Mouse (Mus musculus) intestine, embryonic 15.5 days (tissue): ENCODE results near the gene Ly6g5c. TPM values are rescaled to one million over a fixed set of nuclear protein-coding genes. Genes with fewer than 3 reads are reported as not detected.

Experiments
- ATAC-seq: fragments of 200-750 bp; cut with Nextera tagmentation; 2 replicates; pipeline ENCODE4 v1.8.0; 2017; ENCODE audit warnings: moderate TSS enrichment, moderate library complexity
- H3K27ac ChIP-seq: fragments of 300-500 bp; sonication (generic); 2 replicates; pipeline ENCODE4 v1.5.1; 2015; ENCODE audit warnings: mild to moderate bottlenecking, inconsistent platforms
- H3K27me3 ChIP-seq: fragments of 300-500 bp; sonication (generic); replicated peaks from 2 replicates; pipeline ENCODE4 v1.6.1; 2015; ENCODE audit warnings: inconsistent platforms
- H3K36me3 ChIP-seq: fragments of 300-500 bp; sonication (generic); 2 replicates; pipeline ENCODE4 v1.6.1; 2015; ENCODE audit warnings: inconsistent platforms
- H3K4me1 ChIP-seq: fragments of 300-500 bp; sonication (generic); replicated peaks from 2 replicates; pipeline ENCODE4 v1.6.1; 2015; ENCODE audit warnings: inconsistent platforms
- H3K4me2 ChIP-seq: fragments of 300-500 bp; sonication (generic); replicated peaks from 2 replicates; pipeline ENCODE4 v1.6.1; 2015; ENCODE audit warnings: mild to moderate bottlenecking, inconsistent platforms
- H3K4me3 ChIP-seq: fragments of 300-500 bp; sonication (generic); replicated peaks from 2 replicates; pipeline ENCODE4 v1.5.1; 2015; ENCODE audit warnings: inconsistent platforms
- H3K9ac ChIP-seq: fragments of 300-500 bp; sonication (generic); 2 replicates; pipeline ENCODE4 v1.6.1; 2015; ENCODE audit warnings: inconsistent platforms
- H3K9me3 ChIP-seq: fragments of 300-500 bp; sonication (generic); 2 replicates; pipeline ENCODE4 v1.6.1; 2016; ENCODE audit warnings: inconsistent platforms
- WGBS: fragments of 180-500 bp; shearing (Covaris S2); methylation state at CpG from one replicate; pipeline ENCODE4 v1.1.7; 2015; 5-methylcytosine and 5-hydroxymethylcytosine counted together
- polyA plus RNA-seq: library from polyadenylated mRNA; unstranded; fragments of >200 nt; fragmentation: Nextera tagmentation; extraction: Ambion mirVana; gene quantifications from 2 replicates; pipeline ENCODE4 v1.2.1, GENCODE M21; 2015

Gene Ly6g5c
- polyA plus RNA-seq, 1 experiment from 2014 or later = not detected

DNA sequence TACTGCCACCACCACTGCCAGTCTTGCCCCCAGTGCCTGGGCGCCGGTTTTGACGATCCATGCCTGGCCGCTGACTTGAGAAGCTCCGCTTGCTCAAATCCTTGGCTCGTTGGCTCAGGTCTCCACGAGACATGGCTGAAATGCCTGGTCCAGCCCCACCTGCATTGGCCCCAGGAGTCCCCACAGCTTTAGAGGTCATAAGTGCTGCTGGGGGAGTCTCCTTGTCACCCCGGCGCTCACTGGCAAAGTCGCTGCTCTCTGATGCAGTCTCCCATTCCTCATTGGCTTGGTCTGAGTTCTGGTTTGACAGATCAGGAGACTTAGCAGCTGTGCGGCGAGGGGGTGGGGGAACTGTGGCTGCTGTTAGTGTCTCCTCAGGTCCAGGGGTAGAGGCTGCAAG is 47.4 kb downstream of the Ly6g5c start:
- no peaks in the 10 kb centered on the region for H3K4me1 ChIP-seq
- 92% methylated on average over 12 of the region's 12 CpGs for WGBS
- H3K27me3 ChIP-seq = no peaks in the 10 kb centered on the region
- no peaks in the 10 kb centered on the region for H3K9me3 ChIP-seq
- H3K9ac ChIP-seq = no peak overlapping the region
- H3K27ac ChIP-seq = no peak overlapping the region
- H3K4me2 ChIP-seq = no peak overlapping the region
- H3K36me3 ChIP-seq = peaks cover 94% of the 10 kb centered on the region
- ATAC-seq = no peak
- no peak overlapping the region for H3K4me3 ChIP-seq

DNA sequence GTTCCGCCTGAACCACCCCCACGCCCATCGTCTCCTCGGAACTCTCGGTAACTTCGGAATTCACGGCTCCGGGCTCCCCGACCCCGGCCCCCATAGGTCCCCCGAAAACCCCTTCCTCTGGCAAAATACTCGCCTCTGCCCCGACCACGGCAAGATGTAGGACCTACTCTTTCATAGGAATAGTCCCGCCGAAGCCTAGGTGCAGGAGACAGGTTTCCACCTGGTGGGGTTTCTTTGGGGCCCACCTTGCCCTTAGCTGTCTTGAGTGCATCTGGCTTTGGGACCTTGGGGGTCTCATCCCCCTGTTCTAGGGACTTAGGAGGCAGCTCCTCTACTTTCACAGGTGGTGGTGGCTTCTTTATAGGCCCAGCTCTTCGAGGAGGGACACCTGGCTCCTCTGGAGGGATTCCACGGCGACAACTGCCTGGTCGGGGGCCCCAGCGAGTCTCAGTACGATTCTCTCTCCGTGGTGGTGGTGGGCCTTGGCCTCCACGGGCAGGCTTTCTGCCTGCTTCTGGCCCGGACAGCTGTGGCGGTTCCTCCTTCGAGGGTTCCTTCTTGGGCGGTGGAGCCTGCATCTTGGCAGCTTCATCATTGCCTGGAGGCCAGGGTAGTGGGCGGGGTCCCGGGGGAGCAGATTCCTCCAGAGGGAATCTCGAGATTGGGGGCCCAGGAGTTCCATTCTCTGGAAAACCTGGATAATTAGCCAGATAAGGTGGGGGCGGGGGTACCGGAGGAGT is 48.6 kb downstream of the Ly6g5c start:
- H3K9ac ChIP-seq = no peak overlapping the region
- H3K4me2 ChIP-seq = no peak overlapping the region
- WGBS = 89% methylated on average over 33 of the region's 33 CpGs
- no peak overlapping the region for H3K4me3 ChIP-seq
- H3K27ac ChIP-seq = no peak overlapping the region
- ATAC-seq = no peak
- H3K36me3 ChIP-seq = peaks cover 97% of the 10 kb centered on the region
- no peaks in the 10 kb centered on the region for H3K27me3 ChIP-seq
- no peaks in the 10 kb centered on the region for H3K4me1 ChIP-seq
- no peaks in the 10 kb centered on the region for H3K9me3 ChIP-seq

DNA sequence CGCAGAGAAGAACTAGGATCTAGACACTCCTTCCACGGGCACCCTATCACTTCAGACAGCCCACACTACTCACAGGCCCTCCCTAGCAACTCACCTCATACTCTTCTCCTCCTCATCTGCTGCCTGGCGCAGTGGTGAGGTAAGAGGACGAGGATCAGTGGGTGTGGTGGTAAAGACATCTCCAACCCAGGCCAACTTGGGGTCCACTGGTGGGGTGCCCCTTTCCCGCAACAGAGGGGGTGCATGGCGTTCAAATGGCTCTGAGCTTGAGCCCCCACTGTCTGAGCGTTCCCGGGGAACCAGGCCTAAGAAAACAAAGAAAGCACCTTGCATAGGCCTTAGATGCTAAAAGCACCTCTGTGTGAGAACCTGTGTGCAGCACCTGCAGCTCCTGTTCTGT is 49.2 kb downstream of the Ly6g5c start:
- WGBS = 92% methylated on average over 8 of the region's 8 CpGs
- peaks cover 4% of the 10 kb centered on the region for H3K4me1 ChIP-seq
- no peak overlapping the region for H3K9ac ChIP-seq
- peaks cover 97% of the 10 kb centered on the region for H3K36me3 ChIP-seq
- ATAC-seq = no peak
- no peak overlapping the region for H3K4me3 ChIP-seq
- H3K27ac ChIP-seq = no peak overlapping the region
- no peaks in the 10 kb centered on the region for H3K9me3 ChIP-seq
- no peak overlapping the region for H3K4me2 ChIP-seq
- no peaks in the 10 kb centered on the region for H3K27me3 ChIP-seq

DNA sequence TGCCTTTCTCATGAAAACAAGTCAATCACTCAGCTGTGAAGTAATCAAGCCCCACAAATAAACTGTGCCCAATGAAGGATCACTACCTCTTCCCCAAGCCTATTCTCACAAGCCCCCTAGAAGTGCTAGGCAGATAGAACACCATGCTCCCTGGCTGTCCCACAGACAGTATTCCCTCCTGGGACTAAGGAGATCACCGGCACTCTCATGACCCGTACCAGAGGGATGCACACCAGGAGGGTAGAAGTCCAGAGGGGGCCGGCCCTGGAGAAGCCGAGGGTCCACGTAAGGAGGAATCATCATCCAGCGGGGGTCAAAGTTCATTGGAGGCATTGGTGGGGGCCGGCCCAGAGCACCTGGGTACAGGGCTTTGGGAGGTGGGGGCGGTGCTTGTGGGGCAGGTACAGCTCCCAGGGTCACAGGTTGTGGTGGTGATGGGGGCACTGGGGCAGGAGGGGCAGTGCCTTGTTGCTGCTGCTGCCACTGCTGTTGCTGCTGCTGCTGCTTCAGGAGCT is 49.6 kb downstream of the Ly6g5c start:
- 87% methylated on average over 8 of the region's 8 CpGs for WGBS
- H3K9ac ChIP-seq = no peak overlapping the region
- peaks cover 8% of the 10 kb centered on the region for H3K4me1 ChIP-seq
- H3K4me2 ChIP-seq = no peak overlapping the region
- H3K4me3 ChIP-seq = no peak overlapping the region
- H3K9me3 ChIP-seq = no peaks in the 10 kb centered on the region
- no peak overlapping the region for H3K27ac ChIP-seq
- H3K36me3 ChIP-seq = peaks cover 93% of the 10 kb centered on the region
- ATAC-seq = no peak
- no peaks in the 10 kb centered on the region for H3K27me3 ChIP-seq

DNA sequence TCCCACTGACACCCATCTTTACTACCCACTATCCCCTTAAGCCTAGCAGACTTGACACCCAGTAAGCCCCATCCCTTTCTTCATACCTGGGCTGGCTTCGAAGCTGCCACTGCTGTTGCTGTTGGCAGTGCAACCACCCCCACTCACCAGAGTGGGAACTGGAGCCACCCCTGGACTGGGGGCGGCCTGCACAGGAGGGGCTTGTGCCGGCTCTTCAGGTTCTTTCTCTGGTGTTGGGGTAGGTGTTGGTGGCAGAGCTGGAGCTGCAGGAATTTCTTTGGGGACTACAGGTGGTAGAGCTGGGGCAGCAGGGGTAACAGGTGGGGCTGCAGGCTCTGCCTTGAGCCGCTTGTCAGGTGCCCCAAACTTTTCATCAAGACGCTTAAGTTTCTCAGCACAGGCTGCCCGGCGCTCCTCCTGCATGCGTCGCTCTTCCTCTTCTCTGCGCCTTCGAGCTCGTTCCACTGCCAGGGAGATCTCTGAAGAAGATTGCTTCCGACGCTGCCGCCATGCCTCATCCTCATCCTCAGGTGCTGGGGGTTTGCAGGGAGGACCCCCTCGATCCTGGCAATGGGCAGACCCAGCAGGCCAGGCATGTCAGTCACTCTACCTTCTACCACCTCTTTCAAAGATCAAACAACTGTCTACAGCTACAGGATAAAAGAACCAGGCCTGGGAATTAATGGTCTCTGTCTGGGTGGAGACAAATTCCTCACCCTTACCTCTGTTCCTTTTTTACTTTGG is 50.9 kb downstream of the Ly6g5c start:
- H3K27ac ChIP-seq = no peak overlapping the region
- no peak overlapping the region for H3K4me2 ChIP-seq
- H3K9ac ChIP-seq = no peak overlapping the region
- no peak for ATAC-seq
- peaks cover 80% of the 10 kb centered on the region for H3K36me3 ChIP-seq
- H3K4me3 ChIP-seq = no peak overlapping the region
- H3K27me3 ChIP-seq = no peaks in the 10 kb centered on the region
- 95% methylated on average over 16 of the region's 16 CpGs for WGBS
- H3K9me3 ChIP-seq = no peaks in the 10 kb centered on the region
- H3K4me1 ChIP-seq = peaks cover 11% of the 10 kb centered on the region

DNA sequence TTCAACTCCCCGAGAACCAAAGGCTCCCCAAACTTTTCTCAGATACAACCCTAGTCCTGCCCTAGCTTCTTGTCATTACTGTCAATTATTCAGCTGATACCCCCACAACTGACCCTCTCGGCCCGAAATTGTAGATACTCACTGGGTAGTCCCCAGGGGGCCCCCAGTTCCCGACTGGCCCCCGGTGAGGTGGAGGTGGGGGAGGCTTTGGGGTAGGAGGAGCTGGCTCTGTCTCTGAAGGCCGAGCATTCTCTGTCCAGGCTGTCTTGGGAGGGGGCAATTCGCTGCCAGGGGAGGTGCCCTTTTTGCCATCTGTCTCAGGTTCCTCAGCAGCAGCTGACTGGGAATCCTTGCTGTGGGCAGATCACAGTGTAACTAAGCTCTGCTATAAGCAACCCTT is 51.6 kb downstream of the Ly6g5c start:
- no peak overlapping the region for H3K9ac ChIP-seq
- H3K4me1 ChIP-seq = peaks cover 11% of the 10 kb centered on the region
- no peaks in the 10 kb centered on the region for H3K9me3 ChIP-seq
- WGBS = 84% methylated on average over 7 of the region's 7 CpGs
- no peak overlapping the region for H3K4me3 ChIP-seq
- no peak overlapping the region for H3K4me2 ChIP-seq
- H3K27ac ChIP-seq = no peak overlapping the region
- ATAC-seq = no peak
- peaks cover 74% of the 10 kb centered on the region for H3K36me3 ChIP-seq
- H3K27me3 ChIP-seq = no peaks in the 10 kb centered on the region

DNA sequence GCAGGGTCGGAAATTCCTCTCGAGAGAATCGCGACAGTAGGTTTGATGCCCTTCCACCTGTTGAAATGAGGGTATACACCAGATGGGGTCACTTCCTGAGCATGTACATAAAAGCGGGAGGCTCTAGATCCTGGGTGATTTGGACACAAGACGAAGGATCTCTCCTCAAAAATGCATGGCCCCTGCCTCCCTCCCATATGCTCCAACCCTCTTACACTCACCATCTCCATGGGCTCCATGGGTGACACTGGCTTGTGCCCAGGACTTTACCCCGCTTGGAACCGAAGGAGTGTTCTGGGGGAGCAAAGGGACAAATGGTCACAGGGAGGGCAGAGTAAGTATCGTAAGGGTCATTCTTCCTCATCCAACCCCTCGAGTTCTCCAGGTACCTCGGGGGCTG is 53.3 kb downstream of the Ly6g5c start:
- Histone ChIP-seq H3K27me3 (no peaks in the 10 kb centered on the region), H3K4me3 (no peak overlapping the region), H3K4me1 (peaks cover 17% of the 10 kb centered on the region), H3K36me3 (peaks cover 57% of the 10 kb centered on the region), H3K27ac (no peak overlapping the region), H3K9me3 (no peaks in the 10 kb centered on the region), H3K4me2 (0 out of 2 replicates have a peak overlapping the region, but pooled peaks have one; percentile 82), H3K9ac (no peak overlapping the region)
- WGBS = 78% methylated on average over 11 of the region's 11 CpGs
- ATAC-seq = no peak

Other genes starting within 250 kb of the Ly6g5c start
- 52.1 and 63.5 TPM in 2 replicates for gene Cfb, start 245.8 kb upstream of the Ly6g5c start, polyA plus RNA-seq
- 2.5 and 2.8 TPM in 2 replicates for gene Zbtb12, start 228.8 kb upstream of the Ly6g5c start, polyA plus RNA-seq
- gene Gm20547, start 226.2 kb upstream of the Ly6g5c start, polyA plus RNA-seq = not detected in 2 replicates
- gene C2, start 210.0 kb upstream of the Ly6g5c start, polyA plus RNA-seq = 14.9 and 16.0 TPM in 2 replicates
- 61.2 and 67.6 TPM in 2 replicates for gene Ehmt2, start 209.8 kb upstream of the Ly6g5c start, polyA plus RNA-seq
- gene Slc44a4, start 193.8 kb upstream of the Ly6g5c start, polyA plus RNA-seq = 56.2 and 60.4 TPM in 2 replicates
- gene Neu1, start 177.0 kb upstream of the Ly6g5c start, polyA plus RNA-seq = 118 and 134 TPM in 2 replicates
- gene Hspa1b, start 149.0 kb upstream of the Ly6g5c start, polyA plus RNA-seq = 0.43 TPM in 2 replicates
- not detected in 2 replicates for gene Gm20481, start 138.4 kb upstream of the Ly6g5c start, polyA plus RNA-seq
- 6.2 and 6.3 TPM in 2 replicates for gene Hspa1a, start 136.1 kb upstream of the Ly6g5c start, polyA plus RNA-seq
- gene Hspa1l, start 135.6 kb upstream of the Ly6g5c start, polyA plus RNA-seq = 0.16 and 0.78 TPM in 2 replicates
- gene Lsm2, start 126.4 kb upstream of the Ly6g5c start, polyA plus RNA-seq = 187 and 190 TPM in 2 replicates
- 117 and 141 TPM in 2 replicates for gene Vars, start 107.3 kb upstream of the Ly6g5c start, polyA plus RNA-seq
- 0.21 and 0.35 TPM in 2 replicates for gene Vwa7, start 91.7 kb upstream of the Ly6g5c start, polyA plus RNA-seq
- gene Sapcd1, start 80.3 kb upstream of the Ly6g5c start, polyA plus RNA-seq = 11.4 and 13.5 TPM in 2 replicates
- gene Msh5, start 61.5 kb upstream of the Ly6g5c start, polyA plus RNA-seq = 3.0 and 3.1 TPM in 2 replicates
- 385 and 387 TPM in 2 replicates for gene Clic1, start 58.3 kb upstream of the Ly6g5c start, polyA plus RNA-seq
- 185 and 190 TPM in 2 replicates for gene Ddah2, start 49.2 kb upstream of the Ly6g5c start, polyA plus RNA-seq
- gene Ly6g6c, start 42.9 kb upstream of the Ly6g5c start, polyA plus RNA-seq = not detected in 2 replicates
- gene Mpig6b, start 42.1 kb upstream of the Ly6g5c start, polyA plus RNA-seq = 0.23 and 0.35 TPM in 2 replicates
- 1.9 and 2.6 TPM in 2 replicates for gene Ly6g6e, start 31.4 kb upstream of the Ly6g5c start, polyA plus RNA-seq
- 5.8 and 5.9 TPM in 2 replicates for gene Ly6g6d, start 30.2 kb upstream of the Ly6g5c start, polyA plus RNA-seq
- 0.24 and 0.33 TPM in 2 replicates for gene Ly6g6f, start 22.7 kb upstream of the Ly6g5c start, polyA plus RNA-seq
- gene Abhd16a, start 19.0 kb upstream of the Ly6g5c start, polyA plus RNA-seq = 92.1 and 96.4 TPM in 2 replicates
- 0.83 and 0.85 TPM in 2 replicates for gene Ly6g5b, start 7.1 kb downstream of the Ly6g5c start, polyA plus RNA-seq
- gene Gpank1, start 13.2 kb downstream of the Ly6g5c start, polyA plus RNA-seq = 17.7 and 19.1 TPM in 2 replicates
- 248 and 271 TPM in 2 replicates for gene Csnk2b, start 13.8 kb downstream of the Ly6g5c start, polyA plus RNA-seq
- 13.6 and 13.7 TPM in 2 replicates for gene D17H6S53E, start 18.1 kb downstream of the Ly6g5c start, polyA plus RNA-seq
- gene Apom, start 23.8 kb downstream of the Ly6g5c start, polyA plus RNA-seq = 10.4 and 13.7 TPM in 2 replicates
- 45.2 and 46.4 TPM in 2 replicates for gene Bag6, start 26.9 kb downstream of the Ly6g5c start, polyA plus RNA-seq
- gene Prrc2a, start 56.6 kb downstream of the Ly6g5c start, polyA plus RNA-seq = 125 and 131 TPM in 2 replicates
- 20.6 and 21.7 TPM in 2 replicates for gene Aif1, start 67.8 kb downstream of the Ly6g5c start, polyA plus RNA-seq
- gene Lst1, start 80.2 kb downstream of the Ly6g5c start, polyA plus RNA-seq = 18.9 and 19.4 TPM in 2 replicates
- 5.0 and 5.2 TPM in 2 replicates for gene Ltb, start 86.2 kb downstream of the Ly6g5c start, polyA plus RNA-seq
- 0.19 TPM in 1 of 2 replicates, not detected in the other for gene Tnf, start 93.7 kb downstream of the Ly6g5c start, polyA plus RNA-seq
- 1.1 TPM in 2 replicates for gene Lta, start 97.1 kb downstream of the Ly6g5c start, polyA plus RNA-seq
- gene Gm16181, start 112.6 kb downstream of the Ly6g5c start, polyA plus RNA-seq = 0.59 and 0.81 TPM in 2 replicates
- 4.1 and 4.3 TPM in 2 replicates for gene Atp6v1g2, start 125.4 kb downstream of the Ly6g5c start, polyA plus RNA-seq
- gene Nfkbil1, start 127.5 kb downstream of the Ly6g5c start, polyA plus RNA-seq = 9.9 and 11.0 TPM in 2 replicates
- 382 and 388 TPM in 2 replicates for gene Ddx39b, start 133.5 kb downstream of the Ly6g5c start, polyA plus RNA-seq
- gene H2-D1, start 154.5 kb downstream of the Ly6g5c start, polyA plus RNA-seq = 148 and 190 TPM in 2 replicates
- 4.9 and 6.2 TPM in 2 replicates for gene H2-Q1, start 212.1 kb downstream of the Ly6g5c start, polyA plus RNA-seq
- gene H2-Q2, start 234.0 kb downstream of the Ly6g5c start, polyA plus RNA-seq = 84.5 and 93.5 TPM in 2 replicates